ENCODE assay signal across 22 mouse cellular contexts in genomic region chr8:11305539-11305938, GRCm38 (mm10). TPM values are rescaled to one million over a fixed set of nuclear protein-coding genes. Genes with fewer than 3 reads are reported as not detected.
"Had no signal": no experiment of that assay in that cellular context is flagged by ENCODE, and none has a peak within 500 bp of the region (broad histone marks: within the 10 kb centered on the region; RNA-seq: fewer than 3 reads in every experiment).

No protein-coding gene starts in this region.

- H3K4me3 ChIP-seq: heart, embryonic 10.5 days; heart, embryonic 12.5 days; hindbrain, embryonic 10.5 days; hindbrain, embryonic 12.5 days; intestine, embryonic 15.5 days; layer of hippocampus, adult 2 months; left cerebral cortex, adult 2 months; limb, embryonic 10.5 days; limb, embryonic 12.5 days; liver, embryonic 13.5 days had no signal

- ATAC-seq: hindbrain, embryonic 16.5 days; inflammation-experienced regulatory T-cells, adult 6 months; intestine, embryonic 15.5 days; intestine, postnatal 0 days had no signal

- DNase-seq: gastrocnemius, postnatal 25 days; heart, adult 18-20 months; heart, postnatal 10 days; heart, postnatal 4 days; kidney, adult 18-20 months; kidney, adult 8-10 months; kidney, postnatal 25 days; kidney, postnatal 4 days; liver, embryonic 13.5 days had no signal

- H3K36me3 ChIP-seq: hindbrain, embryonic 12.5 days; intestine, embryonic 15.5 days; liver, embryonic 13.5 days had no signal

- H3K4me2 ChIP-seq: heart, embryonic 12.5 days; hindbrain, embryonic 12.5 days; hindbrain, embryonic 14.5 days; intestine, embryonic 15.5 days; limb, embryonic 12.5 days; liver, embryonic 13.5 days had no signal

- H3K9me3 ChIP-seq: heart, embryonic 10.5 days; heart, embryonic 12.5 days; hindbrain, embryonic 10.5 days; hindbrain, embryonic 12.5 days; intestine, embryonic 15.5 days; limb, embryonic 10.5 days; limb, embryonic 12.5 days; liver, embryonic 13.5 days had no signal

- H3K27ac ChIP-seq: heart, embryonic 10.5 days; hindbrain, embryonic 10.5 days; hindbrain, embryonic 12.5 days; hindbrain, embryonic 14.5 days; intestine, embryonic 15.5 days; layer of hippocampus, adult 2 months; left cerebral cortex, adult 2 months; limb, embryonic 10.5 days; limb, embryonic 12.5 days; liver, embryonic 13.5 days had no signal

- H3K9ac ChIP-seq: heart, embryonic 12.5 days; hindbrain, embryonic 12.5 days; hindbrain, embryonic 14.5 days; intestine, embryonic 15.5 days; limb, embryonic 12.5 days; liver, embryonic 13.5 days had no signal

- H3K27me3 ChIP-seq: heart, embryonic 12.5 days; intestine, embryonic 15.5 days had no signal

RNA-seq across cellular contexts. Expression of gene Col4a2, which starts 7.1 kb away (rescaled TPM):
- polyA plus RNA-seq: inflammation-experienced regulatory T-cells, adult 6 months had no signal
